Mouse (Mus musculus) small intestine, adult 2 months (tissue): ENCODE results near the gene Klhl10.

Experiments
- CTCF ChIP-seq: fragments of 200-500 bp; IDR thresholded peaks from 2 replicates; pipeline ENCODE4 v1.5.1; 2012; ENCODE audit warnings: low read depth, mild to moderate bottlenecking, control low read depth, inconsistent platforms, low read length, moderate library complexity, mixed read lengths; ENCODE audit not compliant: insufficient replicate concordance, insufficient read length; ENCODE audit errors: extremely low read depth
- POLR2A ChIP-seq: fragments of 200-500 bp; IDR thresholded peaks from 2 replicates; pipeline ENCODE4 v1.6.1; 2012; ENCODE audit warnings: low read depth, mild to moderate bottlenecking, control low read depth, inconsistent platforms, low read length, moderate library complexity

- TF ChIP-seq CTCF (no peak), POLR2A (no peak)
Measured at GRCm38 (mm10) chr11:100392958-100393357, 48.8 kb upstream of the Klhl10 start.
